Mouse (Mus musculus): ENCODE measurements around the gene Lbhd1.
A peak's percentile ranks its signal among the peaks of the same experiment; 100 is the strongest.
"Not testable (repeated sequence)": the region's sequence is repeated elsewhere in the genome, so short reads cannot be mapped to it uniquely, and the experiment has no call there.

Lbhd1 gene

GRCm38 (mm10) chr19:8883616-8884015 is at the start of gene Lbhd1, which contains the start of gene Gm49403:
Lbhd1 (plus strand) TSS chr19:8883732.
Gm49403 (plus strand) TSS chr19:8883930.
- DNase-seq (ENCODE audit: low read depth, low spot score), result no peak

DNA sequence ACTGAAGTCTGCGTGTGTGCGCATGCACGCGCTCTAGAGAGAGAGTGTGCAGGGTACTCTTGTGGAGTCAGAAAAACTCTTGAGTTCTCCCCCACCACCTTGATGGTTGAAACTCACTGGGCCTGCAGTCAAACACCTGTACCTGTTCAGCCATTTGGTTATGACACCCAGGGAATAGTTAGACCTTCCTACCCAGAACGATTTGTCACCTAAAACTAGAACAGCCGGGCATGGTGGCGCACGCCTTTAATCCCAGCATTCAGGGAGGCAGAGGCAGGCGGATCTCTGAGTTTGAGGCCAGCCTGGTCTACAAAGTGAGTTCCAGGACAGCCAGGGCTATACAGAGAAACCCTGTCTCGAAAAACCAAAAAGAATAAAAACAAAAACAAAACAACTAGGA is 47.2 kb upstream of the Lbhd1 start:
- not testable (repeated sequence) for DNase-seq (ENCODE audit: low read depth, low spot score)

DNA sequence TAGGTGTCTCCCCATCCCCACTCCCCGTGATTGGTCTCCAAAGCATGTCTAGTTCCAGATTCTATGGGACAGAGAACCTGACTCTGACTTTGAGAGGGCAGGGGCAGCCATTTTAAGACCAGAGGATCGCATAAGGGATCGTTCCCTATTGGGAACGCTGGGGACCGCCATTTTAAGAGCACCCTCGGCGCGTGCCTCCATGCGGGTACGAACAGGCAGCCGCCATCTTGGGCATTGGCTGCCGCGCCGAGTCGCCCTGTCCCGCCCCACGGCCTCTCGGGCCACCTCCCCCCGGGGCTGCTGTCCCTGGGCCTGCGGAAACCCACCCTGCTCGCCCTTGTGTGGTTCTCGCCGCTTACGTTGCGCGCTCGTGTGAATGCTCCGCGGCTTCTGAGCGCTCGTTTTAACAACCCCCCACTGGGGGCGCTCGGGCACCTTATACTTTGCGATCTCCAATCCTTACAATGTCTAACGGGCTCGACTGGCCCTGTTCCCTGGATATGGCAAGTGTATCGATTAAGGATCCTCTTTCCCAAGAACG is 46.2 kb upstream of the Lbhd1 start, which contains the start of gene Bscl2:
Bscl2 (plus strand) TSS at position 217 of the 541 bp plus-strand sequence.
- peak; percentile 89 for DNase-seq (ENCODE audit: low read depth, low spot score)

DNA sequence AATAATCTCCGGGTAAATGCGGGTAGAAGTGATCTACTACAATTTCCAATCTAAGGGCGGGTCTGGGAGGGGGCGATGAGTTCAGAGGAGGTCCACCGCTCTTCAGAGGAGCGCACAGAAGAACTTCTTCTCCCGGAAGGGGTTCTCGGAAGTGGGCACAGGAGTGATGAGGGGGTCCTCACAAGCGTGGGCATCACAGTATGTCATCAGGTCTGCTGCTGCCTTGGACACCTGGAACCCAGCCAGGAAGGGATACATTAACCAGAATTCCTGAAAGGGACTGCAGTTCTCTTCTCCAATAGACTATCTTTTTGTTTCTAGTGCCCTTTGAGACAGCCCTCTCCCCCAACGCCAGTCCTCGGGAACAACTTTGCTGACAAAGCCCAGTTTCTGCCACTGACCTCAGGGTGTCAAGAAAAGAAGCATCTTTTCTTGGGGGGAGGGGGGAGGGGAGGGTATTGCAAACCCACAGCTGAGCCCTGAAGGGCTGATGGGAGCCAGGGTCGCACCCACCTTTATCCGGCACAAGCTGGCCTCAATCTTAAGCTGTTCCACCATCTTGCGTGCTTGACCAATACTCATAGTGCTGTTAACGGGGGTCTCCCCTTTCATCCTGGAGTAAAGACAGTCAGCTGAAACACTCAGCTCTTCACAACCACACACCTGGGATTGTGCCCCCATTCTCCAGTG is 45.3 kb upstream of the Lbhd1 start:
- no peak for DNase-seq (ENCODE audit: low read depth, low spot score)

DNA sequence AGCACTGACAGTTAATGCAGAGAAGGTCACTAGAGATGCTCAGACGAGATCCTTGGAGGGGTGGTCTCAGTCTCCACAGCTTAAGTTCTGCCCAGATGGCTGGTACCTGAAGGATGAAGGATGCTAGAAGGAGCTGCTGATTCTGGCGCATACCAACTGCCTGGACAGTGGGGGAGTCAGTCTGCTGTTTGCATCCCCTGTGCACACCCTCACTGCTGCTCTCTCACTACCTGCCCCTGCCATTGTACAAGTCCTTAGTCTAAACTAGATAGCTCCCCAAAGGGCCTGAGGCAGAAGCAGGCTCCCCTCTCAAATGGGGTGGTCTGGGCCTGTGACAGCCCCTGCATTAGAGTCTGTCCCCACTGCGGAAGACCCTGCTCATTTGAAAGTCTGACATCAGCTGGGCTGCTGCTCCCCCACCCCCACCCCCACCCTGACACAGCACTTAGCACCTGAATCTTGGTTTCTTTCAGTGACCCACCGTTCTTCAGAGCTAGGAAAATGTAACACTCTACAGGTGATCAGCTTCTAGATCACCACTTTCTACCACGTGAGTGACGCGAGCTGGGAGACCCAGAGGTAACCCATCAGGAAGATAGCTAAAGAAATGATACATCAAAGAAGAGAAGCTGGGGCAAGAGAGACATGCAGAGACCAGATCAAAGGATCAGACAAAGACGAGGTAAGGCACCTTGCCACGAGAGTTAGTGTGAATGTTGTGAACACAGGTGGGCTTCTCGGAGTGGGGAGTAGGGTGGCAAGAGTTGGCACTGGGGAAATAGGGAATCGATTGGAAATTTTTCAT is 44.2 kb upstream of the Lbhd1 start, which contains the start of gene Gng3:
Gng3 (minus strand) TSS at position 92 of the 805 bp plus-strand sequence.
- DNase-seq (ENCODE audit: low read depth, low spot score), result peak; percentile 92

DNA sequence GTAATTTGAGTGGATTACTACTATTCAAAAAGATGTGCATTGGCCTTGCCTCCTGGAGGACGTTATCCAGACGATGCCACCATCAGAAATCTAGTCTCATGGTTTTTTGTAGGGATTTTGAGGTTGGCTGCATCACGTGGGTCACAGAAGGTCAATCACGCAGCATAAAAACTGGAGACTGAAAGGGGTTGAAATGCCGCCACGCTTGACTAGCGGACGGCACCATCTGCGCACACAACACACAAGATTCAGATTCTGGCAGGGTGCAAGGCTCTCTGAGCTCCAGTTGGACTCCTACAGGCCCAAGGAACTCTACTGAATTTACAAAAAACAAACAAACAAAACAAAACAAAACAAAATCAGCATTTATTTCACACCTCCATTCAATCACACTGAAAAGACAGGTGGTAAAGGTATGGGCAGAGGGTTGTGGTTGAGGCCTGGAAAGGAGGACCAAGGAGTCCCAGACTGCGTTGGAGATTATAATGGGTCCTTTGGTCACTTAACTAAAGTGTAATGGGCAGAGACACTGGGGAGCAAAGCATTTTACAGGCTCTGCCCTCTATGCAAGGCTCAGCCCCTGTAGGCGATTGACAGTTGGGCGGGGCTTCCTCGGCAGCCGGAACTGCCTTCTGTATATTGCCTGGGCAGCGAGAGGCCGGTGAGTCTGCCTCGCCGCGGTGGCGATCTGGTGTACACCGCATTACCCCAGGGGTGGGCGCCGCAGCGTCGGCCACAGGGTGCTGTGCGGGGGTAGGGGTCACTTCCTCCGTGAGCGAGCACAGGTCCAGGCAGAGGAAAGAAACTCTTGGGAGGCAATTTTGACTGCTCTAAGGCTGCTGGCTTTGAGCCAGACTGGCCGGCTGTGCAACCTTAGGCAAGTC is 43.4 kb upstream of the Lbhd1 start:
- no peak for DNase-seq (ENCODE audit: low read depth, low spot score)

- DNase-seq (ENCODE audit: low read depth, low spot score), result no peak
Observed at GRCm38 (mm10) chr19:8841012-8841411, 42.5 kb upstream of the Lbhd1 start.

- no peak for DNase-seq (ENCODE audit: low read depth, low spot score)
Observed at GRCm38 (mm10) chr19:8842961-8843360, 40.6 kb upstream of the Lbhd1 start.

DNA sequence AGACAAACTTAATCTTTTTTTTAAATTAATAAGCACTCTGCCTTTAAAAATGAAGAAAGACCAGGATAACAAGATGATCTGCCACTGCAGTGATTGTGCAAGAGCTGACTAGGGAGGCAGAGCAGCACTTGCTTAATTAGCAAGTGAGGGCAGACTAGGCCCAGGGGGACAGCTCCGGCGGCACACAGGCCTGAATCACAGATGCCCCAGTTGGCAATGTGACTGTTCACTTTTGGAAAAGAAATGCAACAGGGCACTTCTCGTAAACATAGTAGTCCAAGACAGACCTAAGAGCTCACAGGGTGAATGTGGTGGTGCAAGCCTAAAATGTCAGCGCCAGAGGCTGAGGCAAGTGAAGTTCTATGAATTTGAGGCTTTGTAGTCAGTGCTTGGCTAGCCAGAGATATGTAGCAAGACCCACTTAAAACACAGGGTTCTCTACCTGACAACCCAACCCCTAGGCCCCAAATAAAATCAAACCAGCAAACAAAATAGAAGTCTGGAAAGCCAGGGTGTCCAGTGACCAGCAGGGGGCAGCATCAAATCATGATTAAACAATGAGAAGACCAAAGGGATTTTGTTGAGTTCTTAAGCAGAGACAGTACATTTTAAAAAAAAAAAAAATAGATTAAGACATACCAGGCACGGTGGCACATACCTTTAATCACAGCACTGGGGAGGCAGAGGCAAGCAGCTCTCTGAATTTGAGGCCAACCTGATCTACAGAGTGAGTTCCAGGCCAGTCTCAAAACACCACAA is 39.0 kb upstream of the Lbhd1 start:
- peak; percentile 80 for DNase-seq (ENCODE audit: low read depth, low spot score)

GRCm38 (mm10) chr19:8848356-8848755 is 35.2 kb upstream of the Lbhd1 start:
- peak; percentile 59 for DNase-seq (ENCODE audit: low read depth, low spot score)

DNA sequence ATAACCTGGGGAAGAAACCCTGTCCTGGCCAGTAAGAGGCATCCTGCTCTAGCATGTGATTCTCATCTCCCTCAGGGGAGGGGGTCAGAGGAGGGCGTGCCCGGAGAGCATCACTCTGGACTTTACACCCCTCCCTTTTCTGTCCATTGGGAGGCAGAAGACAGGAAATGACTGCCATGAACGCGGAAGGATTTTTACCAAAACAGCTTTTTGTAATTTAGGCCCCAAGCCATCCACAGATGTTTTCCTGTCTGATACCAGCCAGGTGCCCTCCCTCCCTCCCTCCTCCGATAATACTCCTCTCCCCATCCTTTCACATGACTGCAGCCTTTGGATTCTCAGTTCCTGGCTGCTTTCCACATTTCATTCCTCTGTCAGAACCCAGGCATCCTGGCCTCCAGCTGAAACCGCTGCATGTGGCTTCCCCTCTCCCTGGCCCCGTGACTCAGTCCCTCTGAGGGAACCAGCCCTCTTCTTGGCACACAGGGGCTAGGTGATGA is 33.1 kb upstream of the Lbhd1 start, which contains the start of gene Lrrn4cl:
Lrrn4cl (plus strand) TSS at position 367 of the 500 bp plus-strand sequence.
- peak; percentile 74 for DNase-seq (ENCODE audit: low read depth, low spot score)

GRCm38 (mm10) chr19:8851639-8852038 is 31.9 kb upstream of the Lbhd1 start:
- DNase-seq (ENCODE audit: low read depth, low spot score), result no peak

- DNase-seq (ENCODE audit: low read depth, low spot score), result no peak
Observed at GRCm38 (mm10) chr19:8852236-8852928, 31.1 kb upstream of the Lbhd1 start.

DNA sequence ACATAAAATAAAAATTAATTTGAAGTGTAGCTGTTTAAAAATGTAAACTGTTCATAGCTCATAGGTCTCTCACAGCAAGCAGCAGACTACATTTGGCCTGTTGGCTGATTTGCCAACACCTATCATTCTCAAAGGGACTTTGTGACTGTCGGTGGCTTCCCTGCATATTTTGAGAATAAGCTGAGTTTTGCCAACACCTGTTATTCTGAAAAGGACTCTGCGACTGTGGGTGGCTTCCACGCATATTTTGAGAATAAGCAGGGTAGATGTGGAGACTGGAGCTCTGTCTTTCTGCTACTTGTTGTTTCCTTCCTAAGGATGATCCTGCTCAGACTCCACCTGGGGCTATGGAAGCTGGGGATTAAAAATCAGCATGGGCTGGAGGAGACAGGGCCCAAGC is 30.4 kb upstream of the Lbhd1 start:
- no peak for DNase-seq (ENCODE audit: low read depth, low spot score)

GRCm38 (mm10) chr19:8857689-8858088 is 25.8 kb upstream of the Lbhd1 start:
- DNase-seq (ENCODE audit: low read depth, low spot score), result peak; percentile 75

GRCm38 (mm10) chr19:8859018-8859417 is 24.5 kb upstream of the Lbhd1 start:
- peak; percentile 48 for DNase-seq (ENCODE audit: low read depth, low spot score)

GRCm38 (mm10) chr19:8864265-8864664 is 19.3 kb upstream of the Lbhd1 start:
- DNase-seq (ENCODE audit: low read depth, low spot score), result no peak

- not testable (repeated sequence) for DNase-seq (ENCODE audit: low read depth, low spot score)
Observed at GRCm38 (mm10) chr19:8870381-8870780, 13.2 kb upstream of the Lbhd1 start.

DNA sequence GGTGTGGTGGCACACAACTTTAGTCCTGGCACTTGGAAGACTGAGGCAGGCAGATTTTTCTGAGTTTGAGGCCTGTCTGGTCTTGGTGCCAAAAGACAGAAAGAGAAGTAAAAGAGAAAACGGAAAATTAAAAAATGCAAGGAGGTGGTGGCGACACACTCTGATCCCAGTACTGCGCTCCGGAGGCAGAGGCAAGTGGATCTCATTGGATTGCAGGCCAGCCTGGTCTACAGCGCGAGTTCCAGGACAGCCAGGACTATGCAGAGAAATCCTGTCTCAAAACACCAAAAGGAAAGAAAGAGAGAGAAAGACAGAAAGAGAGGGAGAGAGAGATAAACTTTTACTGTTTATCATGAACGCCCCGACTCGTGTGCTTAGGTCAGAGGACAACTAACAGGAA is 12.7 kb upstream of the Lbhd1 start:
- DNase-seq (ENCODE audit: low read depth, low spot score), result no peak

All from ES-CJ7 (cell line).